Mouse (Mus musculus) lung, adult 10 weeks (tissue): ENCODE data around the gene Six2. TPM values are rescaled to one million over a fixed set of nuclear protein-coding genes. Genes with fewer than 3 reads are reported as not detected.

Experiments
- polyA plus RNA-seq: library from polyadenylated mRNA; stranded (reverse); fragments of 350-450 nt; fragmentation: Illumina TruSeq; extraction: RNeasy Lipid Tissue Mini Kit (QIAGEN cat#74804); gene quantifications from one replicate; pipeline ENCODE4 v1.2.3, GENCODE M21; 2014; ENCODE audit warnings: low read depth, low replicate concordance; ENCODE audit not compliant: insufficient read depth

Gene Six2
- polyA plus RNA-seq, result not detected

DNA sequence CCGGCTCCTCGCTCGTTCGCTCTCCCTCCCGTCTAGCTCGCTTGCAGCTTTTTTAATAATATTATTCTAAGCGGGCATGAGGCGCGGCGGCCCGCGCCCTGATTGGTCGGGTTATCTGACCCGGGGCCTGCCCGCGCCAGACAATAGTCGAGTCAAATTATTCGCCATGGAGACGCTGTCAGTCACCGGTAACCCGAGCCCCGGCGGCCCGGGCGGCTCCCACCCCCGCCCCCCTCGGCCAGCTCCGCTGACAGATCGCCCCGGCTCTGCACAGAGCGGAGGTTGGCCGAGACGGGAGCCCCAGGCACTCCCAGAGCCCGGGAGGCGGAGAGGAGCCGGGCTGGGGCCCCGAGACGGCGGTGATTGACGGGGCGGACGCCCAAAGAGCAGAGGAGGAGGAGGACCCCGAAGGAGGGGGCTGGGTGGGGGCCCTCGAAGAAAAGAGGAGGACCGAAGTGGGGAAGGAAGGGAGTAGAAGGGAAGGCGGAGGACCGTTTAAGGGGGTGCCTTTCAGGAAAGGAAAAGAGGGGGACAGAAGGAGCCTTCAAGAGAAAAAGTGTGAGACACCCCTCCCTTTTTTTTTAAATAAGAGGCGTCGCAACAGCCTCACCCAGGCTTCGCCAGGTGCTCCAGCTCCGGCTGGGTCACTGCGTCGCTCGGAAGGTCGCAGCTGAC, at the start of gene Six2:
TSS of gene Six2 (minus strand) at position 39 of the 675 bp plus-strand sequence.

Other genes with a start within 250 kb of the Six2 start
- not detected for gene Six3, start 74.7 kb downstream of the Six2 start, polyA plus RNA-seq